Mouse (Mus musculus) midbrain, embryonic 14.5 days (tissue): ENCODE data around the gene Tspear. TPM values are rescaled to one million over a fixed set of nuclear protein-coding genes. Genes with fewer than 3 reads are reported as not detected.
"Not testable (repeated sequence)": the region's sequence is repeated elsewhere in the genome, so short reads cannot be mapped to it uniquely, and the experiment has no call there.

ENCODE experiments used
- ATAC-seq: fragments of 200-750 bp; cut with Nextera tagmentation; 2 replicates; pipeline ENCODE4 v1.8.0; 2017; ENCODE audit warnings: moderate number of reproducible peaks, moderate library complexity; ENCODE audit not compliant: low FRiP score, low TSS enrichment
- DNase-seq: peaks from one replicate; pipeline ENCODE4 v3.0.0-alpha.2; 2015
- H3K27ac ChIP-seq: fragments of 300-500 bp; sonication (generic); replicated peaks from 2 replicates; pipeline ENCODE4 v1.5.1; 2014; ENCODE audit warnings: mild to moderate bottlenecking, low read depth, low read length, moderate library complexity
- H3K27me3 ChIP-seq: fragments of 300-500 bp; sonication (generic); 2 replicates; pipeline ENCODE4 v1.6.1; 2014; ENCODE audit warnings: low read length, control low read depth, mixed read lengths; ENCODE audit not compliant: control insufficient read depth, insufficient read depth
- H3K36me3 ChIP-seq: fragments of 300-500 bp; sonication (generic); 2 replicates; pipeline ENCODE4 v1.6.1; 2014; ENCODE audit warnings: low read length, control low read depth; ENCODE audit not compliant: control insufficient read depth, insufficient read depth
- H3K4me1 ChIP-seq: fragments of 300-500 bp; sonication (generic); 2 replicates; pipeline ENCODE4 v1.6.1; 2014; ENCODE audit warnings: mild to moderate bottlenecking, antibody characterized with exemption, low read length, control low read depth; ENCODE audit not compliant: control insufficient read depth, insufficient read depth
- H3K4me2 ChIP-seq: fragments of 300-500 bp; sonication (generic); 2 replicates; pipeline ENCODE4 v1.6.1; 2014; ENCODE audit warnings: mild to moderate bottlenecking, low read length, moderate library complexity
- H3K4me3 ChIP-seq: fragments of 300-500 bp; sonication (generic); replicated peaks from 2 replicates; pipeline ENCODE4 v1.5.1; 2014; ENCODE audit warnings: low read depth, low read length
- H3K9ac ChIP-seq: fragments of 300-500 bp; sonication (generic); replicated peaks from 2 replicates; pipeline ENCODE4 v1.6.1; 2014; ENCODE audit warnings: mild to moderate bottlenecking, low read length, moderate library complexity
- H3K9me3 ChIP-seq: fragments of 300-500 bp; sonication (generic); 2 replicates; pipeline ENCODE4 v1.6.1; 2016; ENCODE audit warnings: low read length, control low read depth, mixed read lengths; ENCODE audit not compliant: control insufficient read depth
- WGBS: fragments of 180-500 bp; shearing (Covaris S2); extraction: QIAGEN DNeasy Blood & Tissue Kit; methylation state at CpG from one replicate; pipeline ENCODE4 v1.1.7; 2014; 5-methylcytosine and 5-hydroxymethylcytosine counted together
- polyA plus RNA-seq: library from polyadenylated mRNA; unstranded; fragments of >200 nt; fragmentation: Nextera tagmentation; extraction: Ambion mirVana; gene quantifications from 2 replicates; pipeline ENCODE4 v1.2.1, GENCODE M21; 2014

Tspear gene
- polyA plus RNA-seq, 1 experiment from 2014 or later = 0.88 TPM

- WGBS = 62% methylated on average over 3 of the region's 3 CpGs
- not testable (repeated sequence) for H3K4me2 ChIP-seq, DNase-seq, H3K36me3 ChIP-seq, H3K9me3 ChIP-seq, H3K27ac ChIP-seq, H3K9ac ChIP-seq, H3K27me3 ChIP-seq, ATAC-seq, H3K4me3 ChIP-seq, H3K4me1 ChIP-seq
These were observed 65.9 kb downstream of the Tspear start for GRCm38 (mm10) chr10:77752312-77752711.

GRCm38 (mm10) chr10:77753448-77753847 is 67.1 kb downstream of the Tspear start:
- no peak overlapping the region for H3K27ac ChIP-seq
- H3K4me1 ChIP-seq = no peaks in the 10 kb centered on the region
- H3K4me2 ChIP-seq = no peak overlapping the region
- no peak overlapping the region for H3K4me3 ChIP-seq
- no peak overlapping the region for H3K9ac ChIP-seq
- ATAC-seq (no peak), DNase-seq (no peak)
- no peaks in the 10 kb centered on the region for H3K27me3 ChIP-seq
- no peaks in the 10 kb centered on the region for H3K36me3 ChIP-seq
- H3K9me3 ChIP-seq = no peaks in the 10 kb centered on the region

GRCm38 (mm10) chr10:77759582-77759981 is 73.2 kb downstream of the Tspear start, which contains the start of gene Gm3233:
TSS of gene Gm3233 (minus strand) at chr10:77759682.
- not testable (repeated sequence) for H3K4me3 ChIP-seq, H3K4me2 ChIP-seq, ATAC-seq, H3K9me3 ChIP-seq, H3K36me3 ChIP-seq, H3K27me3 ChIP-seq, H3K9ac ChIP-seq, DNase-seq, H3K4me1 ChIP-seq, H3K27ac ChIP-seq
- WGBS = no CpG with 5 or more reads among the region's 1 CpGs

GRCm38 (mm10) chr10:77769727-77770126 is 83.4 kb downstream of the Tspear start:
- Histone ChIP-seq H3K9me3 (no peaks in the 10 kb centered on the region), H3K36me3 (no peaks in the 10 kb centered on the region), H3K27ac (no peak overlapping the region), H3K27me3 (no peaks in the 10 kb centered on the region), H3K9ac (no peak overlapping the region), H3K4me3 (no peak overlapping the region), H3K4me1 (no peaks in the 10 kb centered on the region), H3K4me2 (no peak overlapping the region)
- 81% methylated on average over 1 of the region's 1 CpGs for WGBS
- ATAC-seq (no peak), DNase-seq (no peak)

- not testable (repeated sequence) for H3K36me3 ChIP-seq, DNase-seq, H3K4me1 ChIP-seq, H3K27me3 ChIP-seq, H3K9me3 ChIP-seq, ATAC-seq, H3K9ac ChIP-seq, H3K4me2 ChIP-seq, H3K4me3 ChIP-seq, H3K27ac ChIP-seq
- WGBS = 79% methylated on average over 1 of the region's 1 CpGs
These were observed 84.9 kb downstream of the Tspear start, which contains the start of gene Gm3238 for GRCm38 (mm10) chr10:77771225-77771624. TSS of gene Gm3238 (minus strand) at chr10:77771325.

GRCm38 (mm10) chr10:77772142-77772541 is 85.8 kb downstream of the Tspear start:
- WGBS = 88% methylated on average over 2 of the region's 3 CpGs
- ATAC-seq, H3K27me3 ChIP-seq, DNase-seq, H3K9me3 ChIP-seq, H3K36me3 ChIP-seq, H3K9ac ChIP-seq, H3K4me3 ChIP-seq, H3K4me2 ChIP-seq, H3K4me1 ChIP-seq, H3K27ac ChIP-seq: not testable (repeated sequence)

- WGBS = 64% methylated on average over 1 of the region's 1 CpGs
- not testable (repeated sequence) for ATAC-seq, H3K4me3 ChIP-seq, H3K27ac ChIP-seq, H3K36me3 ChIP-seq, H3K4me1 ChIP-seq, H3K9ac ChIP-seq, DNase-seq, H3K4me2 ChIP-seq, H3K27me3 ChIP-seq, H3K9me3 ChIP-seq
These were observed 90.5 kb downstream of the Tspear start, which contains the start of gene Gm7138 for GRCm38 (mm10) chr10:77776844-77777243. TSS of gene Gm7138 (minus strand) at chr10:77776944.

GRCm38 (mm10) chr10:77782442-77782841 is 96.1 kb downstream of the Tspear start, which contains the start of gene Gm3250:
TSS of gene Gm3250 (minus strand) at chr10:77782542.
- H3K27ac ChIP-seq, H3K36me3 ChIP-seq, H3K27me3 ChIP-seq, H3K9me3 ChIP-seq, H3K4me2 ChIP-seq, H3K4me3 ChIP-seq, ATAC-seq, H3K9ac ChIP-seq, H3K4me1 ChIP-seq, DNase-seq: not testable (repeated sequence)
- 60% methylated on average over 1 of the region's 1 CpGs for WGBS

GRCm38 (mm10) chr10:77783396-77783795 is 97.0 kb downstream of the Tspear start:
- not testable (repeated sequence) for H3K36me3 ChIP-seq, H3K4me2 ChIP-seq, H3K4me1 ChIP-seq, H3K27me3 ChIP-seq, H3K9ac ChIP-seq, DNase-seq, ATAC-seq, H3K9me3 ChIP-seq, H3K4me3 ChIP-seq, H3K27ac ChIP-seq
- WGBS = 87% methylated on average over 1 of the region's 3 CpGs
